Mouse (Mus musculus) ES-CJ7 (cell line): ENCODE results near the gene Vps35.

ENCODE experiments used
- DNase-seq: peaks from one replicate; pipeline ENCODE4 v3.0.0; 2011; ENCODE audit warnings: low read depth, low spot score

The Vps35 gene

GRCm38 (mm10) chr8:85299434-85300077 lies at the start of gene Vps35, which contains the start of gene Orc6:
TSS of gene Vps35 (minus strand) at chr8:85299802.
TSS of gene Orc6 (plus strand) at chr8:85299632.
- peak; percentile 98 for DNase-seq

- no peak for DNase-seq
Measured at GRCm38 (mm10) chr8:85339871-85340573, 40.4 kb upstream of the Vps35 start.

GRCm38 (mm10) chr8:85337681-85338080 lies 38.1 kb upstream of the Vps35 start:
- no peak for DNase-seq

DNA sequence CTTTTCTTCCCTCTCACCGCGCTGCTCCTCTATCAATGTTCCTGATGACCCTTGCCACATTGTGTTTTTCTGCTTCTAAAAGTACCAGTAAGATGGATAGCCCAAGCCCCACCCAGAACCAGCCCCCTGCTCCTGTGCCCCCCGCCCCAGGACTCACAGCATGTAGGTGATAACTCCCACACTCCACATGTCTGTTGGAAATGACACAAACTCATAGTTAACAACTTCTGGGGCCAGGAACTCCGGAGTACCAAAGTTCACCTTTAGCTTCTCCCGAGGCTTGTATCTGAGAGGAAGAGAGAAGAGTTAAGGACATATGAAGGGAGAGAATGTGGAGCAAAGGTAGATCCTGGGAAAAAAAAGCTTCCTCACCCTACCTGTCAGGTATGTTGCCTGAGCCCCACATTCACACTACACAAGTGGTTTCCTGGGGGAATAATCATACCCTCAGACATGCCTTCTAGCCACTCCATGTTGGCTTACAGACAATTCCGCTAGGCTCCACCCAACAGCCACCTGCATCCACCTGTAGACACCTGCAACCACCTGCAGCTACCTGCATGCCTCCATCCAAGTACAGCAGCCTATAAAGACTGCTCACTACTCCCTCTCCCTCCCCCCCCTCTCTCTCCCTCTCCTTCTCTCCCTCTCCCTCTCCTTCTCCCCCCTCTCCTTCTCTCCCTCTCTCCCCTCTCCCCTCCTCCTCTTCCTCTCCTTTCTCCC lies 36.8 kb upstream of the Vps35 start:
- no peak for DNase-seq

DNA sequence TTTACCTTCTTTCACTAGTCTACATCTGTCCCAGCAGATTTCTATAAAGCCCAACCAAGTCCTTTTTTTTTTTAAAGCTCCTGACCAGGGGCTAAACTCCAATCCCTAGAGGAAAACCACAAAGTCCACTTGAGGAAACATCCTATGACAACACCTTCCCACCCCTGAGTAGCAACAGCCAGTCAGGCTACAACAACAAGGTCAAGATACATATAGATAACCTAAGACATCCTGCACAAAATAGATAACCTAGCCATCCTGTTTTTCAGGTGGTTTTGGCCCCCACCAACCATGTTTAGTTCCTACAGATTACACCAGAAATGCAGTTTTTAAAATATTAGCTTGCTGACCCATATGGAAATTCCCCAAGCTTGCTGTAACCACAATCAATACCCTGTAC lies 35.5 kb upstream of the Vps35 start:
- no peak for DNase-seq

GRCm38 (mm10) chr8:85329506-85329905 lies 29.9 kb upstream of the Vps35 start:
- DNase-seq: peak; percentile 28

- no peak for DNase-seq
Measured at GRCm38 (mm10) chr8:85327036-85327435, 27.4 kb upstream of the Vps35 start.

DNA sequence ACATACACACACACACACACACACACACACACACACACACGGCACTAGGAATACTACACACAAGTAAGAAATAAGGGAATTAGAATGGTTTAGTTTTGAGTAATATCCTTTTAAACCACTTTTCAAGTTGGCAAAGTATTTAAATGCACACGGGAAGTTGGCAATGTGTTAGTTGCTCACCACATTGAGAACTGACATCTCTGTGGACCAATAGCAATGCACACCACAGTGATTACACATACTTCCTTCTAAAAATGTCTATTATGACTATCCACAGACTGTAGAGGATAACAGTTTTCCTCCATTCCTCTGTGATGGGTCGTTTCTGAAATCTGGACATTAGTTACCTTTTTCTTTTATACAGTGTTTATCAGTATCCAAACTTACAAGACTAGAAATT lies 23.5 kb upstream of the Vps35 start:
- DNase-seq: no peak

DNA sequence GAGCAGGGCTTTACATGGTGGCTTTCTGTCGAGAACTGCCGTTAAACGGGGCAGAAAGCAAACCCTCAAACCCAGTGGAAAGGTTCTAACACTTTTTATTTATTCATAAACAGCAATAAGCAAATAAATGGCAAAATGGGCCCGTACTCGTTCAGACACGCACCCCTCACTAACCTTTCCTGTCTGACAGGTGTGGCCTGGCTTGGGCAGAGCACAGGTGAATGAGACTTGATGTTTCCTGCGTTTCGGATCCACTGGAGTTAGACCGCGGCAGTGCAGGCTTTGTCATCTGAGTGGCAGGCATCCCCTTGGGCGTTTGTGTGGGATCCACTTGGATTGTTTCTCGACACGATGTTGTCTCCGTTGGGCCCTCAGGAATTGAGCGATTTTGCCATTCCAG lies 22.4 kb upstream of the Vps35 start:
- no peak for DNase-seq

GRCm38 (mm10) chr8:85318534-85318933 lies 18.9 kb upstream of the Vps35 start:
- DNase-seq: no peak

- DNase-seq: no peak
Measured at GRCm38 (mm10) chr8:85313036-85313435, 13.4 kb upstream of the Vps35 start.

DNA sequence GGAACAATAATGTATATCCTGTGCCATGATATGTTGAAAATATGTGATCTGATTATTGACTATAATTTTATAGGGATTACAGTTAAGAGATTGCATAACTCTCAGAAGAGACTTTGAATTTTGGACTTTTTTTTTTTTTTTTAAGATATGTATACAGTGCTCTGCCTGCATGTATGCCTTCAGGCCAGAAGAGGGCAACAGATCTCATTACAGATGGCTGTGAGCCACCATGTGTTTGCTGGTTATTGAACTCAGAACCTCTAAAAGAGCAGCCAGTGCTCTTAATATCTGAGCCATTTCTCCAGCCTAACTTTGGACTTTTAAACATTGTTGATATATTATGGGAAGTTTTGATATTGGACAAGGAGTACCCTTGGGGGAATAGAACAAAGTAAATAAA lies 12.1 kb upstream of the Vps35 start:
- peak; percentile 46 for DNase-seq

DNA sequence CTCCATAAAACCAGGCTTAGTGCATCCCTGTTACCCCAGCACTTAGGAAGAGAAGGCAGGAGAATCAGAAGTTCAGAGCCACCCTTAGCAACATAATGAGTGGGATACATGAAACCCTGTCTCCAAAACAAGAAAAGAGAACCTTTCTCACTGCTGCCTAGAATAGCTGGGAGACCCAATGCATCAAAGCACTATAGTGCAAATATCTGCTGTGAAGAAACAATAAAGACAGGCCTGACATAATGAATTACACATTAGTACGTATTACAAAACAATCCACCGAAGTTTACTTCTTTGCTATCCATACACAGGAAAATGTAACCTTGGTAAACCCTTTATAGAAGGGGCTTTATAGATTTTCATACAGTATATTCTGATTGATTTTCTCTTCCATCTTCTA lies 9.0 kb upstream of the Vps35 start:
- no peak for DNase-seq

DNA sequence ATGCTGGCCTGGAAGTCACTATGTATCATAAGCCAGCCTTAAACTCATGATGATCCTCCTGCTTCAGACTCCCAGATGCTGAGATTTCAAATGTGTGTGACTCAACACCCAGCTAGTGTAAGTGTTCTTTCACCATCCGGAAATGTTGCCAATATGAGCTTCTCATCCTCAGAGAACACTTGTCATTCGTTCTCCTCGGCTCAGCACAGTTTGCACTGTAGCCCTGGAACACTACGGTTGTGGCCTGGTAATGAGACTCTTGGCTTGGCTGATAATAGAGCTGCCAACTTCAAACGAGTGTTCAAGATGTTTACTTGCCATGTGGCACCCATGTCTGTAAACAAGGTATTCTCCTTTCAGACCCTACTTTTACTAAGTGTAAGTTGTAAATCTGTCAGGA lies 3.9 kb upstream of the Vps35 start:
- no peak for DNase-seq

DNA sequence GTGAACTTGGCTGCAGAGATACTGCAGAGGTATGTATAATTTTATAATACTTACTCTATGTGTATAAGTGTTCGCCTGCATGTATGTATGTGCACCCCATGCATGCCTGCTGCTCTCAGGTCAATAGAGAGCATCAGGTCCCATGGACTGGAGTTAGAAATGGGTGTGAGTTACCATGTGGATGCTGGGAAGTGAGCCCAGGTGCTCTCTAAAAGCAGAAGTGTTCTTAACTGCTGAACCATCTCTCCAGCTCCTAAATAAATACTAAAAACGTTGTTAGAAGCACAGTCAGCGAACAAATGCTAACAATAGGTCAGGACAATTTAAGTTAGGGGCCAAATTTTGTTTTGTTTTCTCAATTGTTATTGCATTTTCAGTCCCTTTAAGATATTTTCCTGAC lies 3.3 kb upstream of the Vps35 start:
- DNase-seq: no peak

GRCm38 (mm10) chr8:85301941-85302340 lies 2.3 kb upstream of the Vps35 start:
- DNase-seq: no peak

- peak; percentile 48 for DNase-seq
Measured at GRCm38 (mm10) chr8:85298600-85299433, 785 bp downstream of the Vps35 start.

DNA sequence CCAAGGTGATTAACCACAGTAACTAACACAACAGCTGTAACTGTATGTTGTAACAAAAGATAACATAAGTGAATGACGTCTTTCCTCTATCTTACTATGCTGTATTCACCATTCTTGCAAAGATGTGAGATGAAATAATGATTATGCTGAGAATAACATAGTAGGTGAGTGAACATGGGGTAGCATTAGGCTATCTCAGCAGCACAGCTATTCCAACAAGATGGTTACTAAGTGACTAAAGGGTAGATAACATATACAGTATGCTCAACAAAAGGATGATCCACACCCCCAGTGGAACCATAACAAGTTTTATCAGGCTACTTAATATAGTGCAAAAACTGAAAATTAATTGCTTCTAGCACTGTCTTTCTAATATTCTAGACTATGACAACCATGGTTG lies 12.8 kb downstream of the Vps35 start:
- DNase-seq: no peak

DNA sequence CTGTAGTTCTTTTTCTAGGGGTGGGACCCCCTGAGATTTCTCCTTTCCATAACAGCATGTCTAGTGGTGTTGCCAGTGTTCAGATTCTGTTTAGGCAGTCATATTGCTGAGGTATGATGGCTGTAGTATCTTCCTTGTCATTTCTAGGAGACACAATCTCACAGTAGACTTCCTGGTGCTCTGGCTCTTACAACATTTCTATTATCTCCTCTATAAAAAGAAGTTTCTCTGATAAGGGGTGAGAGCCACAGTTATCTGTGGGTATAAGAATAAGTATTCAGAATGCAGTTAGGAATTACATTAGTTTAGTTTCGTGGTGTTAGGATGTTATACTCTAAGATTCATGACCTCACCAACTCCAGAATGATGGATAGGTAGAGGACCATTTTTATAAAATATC lies 72.3 kb downstream of the Vps35 start:
- DNase-seq: no peak

GRCm38 (mm10) chr8:85225688-85226087 lies 73.9 kb downstream of the Vps35 start, which contains the start of gene Olfr371:
TSS of gene Olfr371 (plus strand) at chr8:85225988.
- no peak for DNase-seq

GRCm38 (mm10) chr8:85220992-85221391 lies 78.6 kb downstream of the Vps35 start:
- DNase-seq: peak; percentile 31

GRCm38 (mm10) chr8:85220220-85220619 lies 79.4 kb downstream of the Vps35 start:
- DNase-seq: no peak
